16 mouse cellular contexts compared by ENCODE assay signal in genomic region chr3:65656902-65657660, GRCm38 (mm10). TPM values are rescaled to one million over a fixed set of nuclear protein-coding genes. Genes with fewer than 3 reads are reported as not detected.
DNase-seq lines count a peak whose midpoint lies in the region; ATAC-seq and TF ChIP-seq lines count a peak whose summit lies in the region.
"Had no signal": no experiment of that assay in that cellular context is flagged by ENCODE, and none has a peak within 500 bp of the region (broad histone marks: within the 10 kb centered on the region; RNA-seq: fewer than 3 reads in every experiment).

No protein-coding gene starts in this region.

- peak overlapping the region; percentile 30 for H3K4me2 ChIP-seq in hindbrain, embryonic 13.5 days
- peak overlapping the region; percentile 99; the same call in 1 of the 2 replicates for H3K4me2 ChIP-seq in midbrain, embryonic 15.5 days
- no peak overlapping the region for H3K4me2 ChIP-seq in kidney, embryonic 14.5 days (replicated peaks; ENCODE audit: low read depth, low read length)

- peak overlapping the region; percentile 1; the same call in 1 of the 2 replicates for H3K27ac ChIP-seq in hindbrain, embryonic 13.5 days
- H3K27ac ChIP-seq in midbrain, embryonic 15.5 days: no peak overlapping the region
- no peak overlapping the region for H3K27ac ChIP-seq in heart, adult 2 months
- H3K27ac ChIP-seq in kidney, embryonic 14.5 days (ENCODE audit: low read depth, low read length): no peak overlapping the region
- H3K27ac ChIP-seq: lung, embryonic 15.5 days had no signal

- TF ChIP-seq CTCF in E14TG2a.4 (conservative IDR thresholded peaks at IDR 0.05; ENCODE audit: low read length): no peak
- no peak for TF ChIP-seq CTCF in heart, adult 2 months (IDR thresholded peaks at IDR 0.05)

- 0 out of 2 replicates have a peak overlapping the region, but pooled peaks have one; percentile 11 for H3K9ac ChIP-seq in hindbrain, embryonic 13.5 days
- no peak overlapping the region for H3K9ac ChIP-seq in midbrain, embryonic 15.5 days
- no peak overlapping the region for H3K9ac ChIP-seq in heart, adult 2 months (ENCODE audit: low read depth, low read length)
- H3K9ac ChIP-seq in kidney, embryonic 14.5 days (ENCODE audit: low read depth, low read length): no peak overlapping the region
- H3K9ac ChIP-seq: lung, embryonic 15.5 days had no signal

- no peak for TF ChIP-seq EP300 in heart, adult 2 months (IDR thresholded peaks at IDR 0.05; ENCODE audit: insufficient read depth, low read depth, low read length)

- intact Hi-C loops in heart, adult 2 months (cut with DNase I): loop anchor here (5.0 kb wide), 1 partner anchor 315 kb away; no protein-coding TSS in a partner anchor

- DNase-seq in ES-CJ7 (ENCODE audit: low read depth, low spot score): peak; percentile 85
- DNase-seq in thymus, postnatal 10 days (ENCODE audit: low spot score in 2 of 2): no peak
- DNase-seq in heart, adult 2 months: no peak
- DNase-seq: cerebellum, postnatal 14 days; heart, postnatal 36 days; kidney, postnatal 14 days; right cerebral cortex, postnatal 4 days had no signal

- no peaks in the 10 kb centered on the region for H3K27me3 ChIP-seq in E14TG2a.4 (ENCODE audit: insufficient read depth, low read length)
- H3K27me3 ChIP-seq in hindbrain, embryonic 13.5 days: peaks cover 11% of the 10 kb centered on the region; the same call in 1 of the 2 replicates
- H3K27me3 ChIP-seq in midbrain, embryonic 15.5 days (replicated peaks): peaks cover 17% of the 10 kb centered on the region
- H3K27me3 ChIP-seq in heart, adult 2 months (ENCODE audit: control insufficient read depth, insufficient read depth, low read length): no peaks in the 10 kb centered on the region
- peaks cover 14% of the 10 kb centered on the region for H3K27me3 ChIP-seq in kidney, embryonic 14.5 days (ENCODE audit: control insufficient read depth, insufficient read depth, low read length)
- H3K27me3 ChIP-seq: Patski had no signal

- no peak for TF ChIP-seq POLR2A in heart, adult 2 months (IDR thresholded peaks at IDR 0.05; ENCODE audit: insufficient read depth, low read depth, low read length)

- peaks cover 74% of the 10 kb centered on the region for H3K4me1 ChIP-seq in E14TG2a.4 (replicated peaks; ENCODE audit: low read depth, low read length)
- H3K4me1 ChIP-seq in hindbrain, embryonic 13.5 days (replicated peaks): peaks cover 26% of the 10 kb centered on the region
- peaks cover 20% of the 10 kb centered on the region for H3K4me1 ChIP-seq in midbrain, embryonic 15.5 days
- H3K4me1 ChIP-seq in heart, adult 2 months (ENCODE audit: control insufficient read depth, insufficient read depth, low read length): no peaks in the 10 kb centered on the region
- H3K4me1 ChIP-seq in kidney, embryonic 14.5 days (ENCODE audit: control insufficient read depth, insufficient read depth, low read length): no peaks in the 10 kb centered on the region

- H3K36me3 ChIP-seq in E14TG2a.4 (ENCODE audit: insufficient read depth, low read length): peaks cover 26% of the 10 kb centered on the region; the same call in 1 of the 2 replicates
- H3K36me3 ChIP-seq in hindbrain, embryonic 13.5 days: no peaks in the 10 kb centered on the region
- H3K36me3 ChIP-seq in midbrain, embryonic 15.5 days (replicated peaks): no peaks in the 10 kb centered on the region
- H3K36me3 ChIP-seq in heart, adult 2 months (ENCODE audit: control insufficient read depth, insufficient read depth, low read length): no peaks in the 10 kb centered on the region
- H3K36me3 ChIP-seq in kidney, embryonic 14.5 days (ENCODE audit: control insufficient read depth, insufficient read depth, low read length): no peaks in the 10 kb centered on the region
- H3K36me3 ChIP-seq: lung, embryonic 15.5 days had no signal

- H3K4me3 ChIP-seq in E14TG2a.4 (replicated peaks; ENCODE audit: low read length): peak overlapping the region; percentile 15; the same call in 1 of the 2 replicates
- H3K4me3 ChIP-seq in hindbrain, embryonic 13.5 days: no peak overlapping the region
- H3K4me3 ChIP-seq in midbrain, embryonic 15.5 days: no peak overlapping the region
- H3K4me3 ChIP-seq in heart, adult 2 months: no peak overlapping the region
- no peak overlapping the region for H3K4me3 ChIP-seq in kidney, embryonic 14.5 days (ENCODE audit: low read length)
- H3K4me3 ChIP-seq: lung, embryonic 15.5 days; myocyte had no signal

- peaks cover 24% of the 10 kb centered on the region for H3K9me3 ChIP-seq in E14TG2a.4 (ENCODE audit: low read length)
- H3K9me3 ChIP-seq in hindbrain, embryonic 13.5 days: no peaks in the 10 kb centered on the region
- H3K9me3 ChIP-seq in midbrain, embryonic 15.5 days: no peaks in the 10 kb centered on the region
- H3K9me3 ChIP-seq in kidney, embryonic 14.5 days (ENCODE audit: control insufficient read depth, low read length): no peaks in the 10 kb centered on the region
- H3K9me3 ChIP-seq: lung, embryonic 15.5 days had no signal

- H3K79me2 ChIP-seq in heart, adult 2 months (replicated peaks; ENCODE audit: control insufficient read depth, insufficient read depth, low read length): no peaks in the 10 kb centered on the region

- WGBS in hindbrain, embryonic 13.5 days: 11% methylated on average over 12 of the region's 12 CpGs
- 8% methylated on average over 12 of the region's 12 CpGs for WGBS in midbrain, embryonic 15.5 days
- 73% methylated on average over 12 of the region's 12 CpGs for WGBS in heart, adult 2 months
- WGBS in kidney, embryonic 14.5 days: 52% methylated on average over 12 of the region's 12 CpGs

- ATAC-seq in hindbrain, embryonic 13.5 days (ENCODE audit: low FRiP score): no peak
- ATAC-seq in midbrain, embryonic 15.5 days (replicated peaks): no peak
- no peak for ATAC-seq in kidney, embryonic 14.5 days (ENCODE audit: low FRiP score, low TSS enrichment)
- ATAC-seq: intestine, postnatal 0 days; Patski had no signal

RNA-seq across cellular contexts. Expression of gene Lekr1, which starts 8.9 kb away (rescaled TPM):
- 6.7 and 8.6 TPM in 2 replicates for polyA plus RNA-seq in hindbrain, embryonic 13.5 days (2015; fragmentation: Nextera tagmentation; extraction: Ambion mirVana)
- 5.7 and 6.5 TPM in 2 replicates for polyA plus RNA-seq in midbrain, embryonic 15.5 days (2015; fragmentation: Nextera tagmentation; extraction: Ambion mirVana)
- total RNA-seq in heart, adult 2 months (2021): 1 to 10 TPM; 2.1 to 2.2 TPM
- polyA plus RNA-seq in heart, adult 2 months (2012; rRNA removed): 0.84 and 1.8 TPM in 2 replicates
- 7.2 and 8.7 TPM in 2 replicates for polyA plus RNA-seq in kidney, embryonic 14.5 days (2014; fragmentation: Nextera tagmentation; extraction: Ambion mirVana)
- polyA plus RNA-seq: liver, adult 2 months had no signal
